Mouse (Mus musculus) heart, embryonic 15.5 days (tissue): ENCODE data around the gene Ypel5. TPM values are rescaled to one million over a fixed set of nuclear protein-coding genes. Genes with fewer than 3 reads are reported as not detected.

ENCODE experiments used
- ATAC-seq: fragments of 200-750 bp; cut with Nextera tagmentation; replicated peaks from 2 replicates; pipeline ENCODE4 v1.8.0; 2017; ENCODE audit warnings: low read depth, moderate TSS enrichment; ENCODE audit not compliant: insufficient number of reproducible peaks, insufficient read depth, low FRiP score
- H3K27ac ChIP-seq: fragments of 300-500 bp; sonication (generic); 2 replicates; pipeline ENCODE4 v1.5.1; 2015; ENCODE audit warnings: mild to moderate bottlenecking, inconsistent platforms
- H3K27me3 ChIP-seq: fragments of 300-500 bp; sonication (generic); 2 replicates; pipeline ENCODE4 v1.6.1; 2015; ENCODE audit warnings: inconsistent platforms
- H3K36me3 ChIP-seq: fragments of 300-500 bp; sonication (generic); 2 replicates; pipeline ENCODE4 v1.6.1; 2015; ENCODE audit warnings: mild to moderate bottlenecking, inconsistent platforms
- H3K4me1 ChIP-seq: fragments of 300-500 bp; sonication (generic); replicated peaks from 2 replicates; pipeline ENCODE4 v1.6.1; 2015; ENCODE audit warnings: inconsistent platforms
- H3K4me2 ChIP-seq: fragments of 300-500 bp; sonication (generic); 2 replicates; pipeline ENCODE4 v1.6.1; 2015; ENCODE audit warnings: inconsistent platforms, mild to moderate bottlenecking, moderate library complexity
- H3K4me3 ChIP-seq: fragments of 300-500 bp; sonication (generic); 2 replicates; pipeline ENCODE4 v1.5.1; 2015; ENCODE audit warnings: mild to moderate bottlenecking, inconsistent platforms
- H3K9ac ChIP-seq: fragments of 300-500 bp; sonication (generic); 2 replicates; pipeline ENCODE4 v1.6.1; 2015; ENCODE audit warnings: mild to moderate bottlenecking, inconsistent platforms
- H3K9me3 ChIP-seq: fragments of 300-500 bp; sonication (generic); replicated peaks from 2 replicates; pipeline ENCODE4 v1.6.1; 2016; ENCODE audit warnings: inconsistent platforms
- WGBS: fragments of 180-500 bp; shearing (Covaris S2); methylation state at CpG from one replicate; pipeline ENCODE4 v1.1.7; 2015; ENCODE audit warnings: mixed read lengths; 5-methylcytosine and 5-hydroxymethylcytosine counted together
- polyA plus RNA-seq: library from polyadenylated mRNA; unstranded; fragments of >200 nt; fragmentation: Nextera tagmentation; extraction: Ambion mirVana; gene quantifications from 2 replicates; pipeline ENCODE4 v1.2.1, GENCODE M21; 2015

Gene Ypel5
- 64.3 and 67.7 TPM in 2 replicates for polyA plus RNA-seq

- ATAC-seq: peak; percentile 97
- H3K4me1 ChIP-seq: peaks cover 22% of the 10 kb centered on the region
- H3K4me2 ChIP-seq: peak within 1 kb of the TSS; percentile 63
- peak within 1 kb of the TSS; percentile 99 for H3K27ac ChIP-seq
- WGBS: under 1% methylated on average over 79 of the region's 93 CpGs
- H3K27me3 ChIP-seq: no peaks in the 10 kb centered on the region
- H3K4me3 ChIP-seq: peak within 1 kb of the TSS; percentile 85
- peaks cover 5% of the 10 kb centered on the region; the same call in 1 of the 2 replicates for H3K36me3 ChIP-seq
- H3K9ac ChIP-seq: peak within 1 kb of the TSS; percentile 99
- H3K9me3 ChIP-seq: no peaks in the 10 kb centered on the region
Observed at GRCm38 (mm10) chr17:72836158-72837115, at the start of gene Ypel5. Gene Ypel5 (plus strand): TSS chr17:72836453.

- H3K9ac ChIP-seq: no peak overlapping the region
- H3K4me3 ChIP-seq: no peak overlapping the region
- no peaks in the 10 kb centered on the region for H3K36me3 ChIP-seq
- ATAC-seq: no peak; the same call in 1 of the 2 replicates
- H3K9me3 ChIP-seq: no peaks in the 10 kb centered on the region
- H3K27me3 ChIP-seq: peaks cover 5% of the 10 kb centered on the region; the same call in 1 of the 2 replicates
- H3K27ac ChIP-seq: peak overlapping the region; percentile 37
- peaks cover 12% of the 10 kb centered on the region for H3K4me1 ChIP-seq
- 38% methylated on average over 6 of the region's 6 CpGs for WGBS
- peak overlapping the region; percentile 9 for H3K4me2 ChIP-seq
Observed at GRCm38 (mm10) chr17:72787886-72788436, 48.3 kb upstream of the Ypel5 start.

- no peak overlapping the region for H3K27ac ChIP-seq
- WGBS: 85% methylated on average over 4 of the region's 4 CpGs
- ATAC-seq: no peak
Observed at GRCm38 (mm10) chr17:72793278-72793677, 43.0 kb upstream of the Ypel5 start.

GRCm38 (mm10) chr17:72794660-72795059 lies 41.6 kb upstream of the Ypel5 start:
- Histone ChIP-seq H3K27me3 (no peaks in the 10 kb centered on the region), H3K9me3 (no peaks in the 10 kb centered on the region), H3K4me2 (no peak overlapping the region), H3K27ac (no peak overlapping the region), H3K36me3 (no peaks in the 10 kb centered on the region), H3K9ac (no peak overlapping the region), H3K4me3 (no peak overlapping the region), H3K4me1 (peaks cover 4% of the 10 kb centered on the region)
- no peak for ATAC-seq
- 41% methylated on average over 6 of the region's 6 CpGs for WGBS

More at GRCm38 (mm10) chr17:72793278-72793677, 43.0 kb upstream of the Ypel5 start:
- Histone ChIP-seq H3K36me3 (no peaks in the 10 kb centered on the region), H3K4me1 (peaks cover 7% of the 10 kb centered on the region), H3K9ac (no peak overlapping the region), H3K4me2 (no peak overlapping the region), H3K27me3 (no peaks in the 10 kb centered on the region), H3K4me3 (no peak overlapping the region), H3K9me3 (no peaks in the 10 kb centered on the region)

GRCm38 (mm10) chr17:72795392-72796047 lies 40.7 kb upstream of the Ypel5 start:
- Histone ChIP-seq H3K36me3 (no peaks in the 10 kb centered on the region), H3K4me1 (peaks cover 4% of the 10 kb centered on the region), H3K4me2 (no peak overlapping the region), H3K27me3 (no peaks in the 10 kb centered on the region), H3K9ac (no peak overlapping the region), H3K27ac (no peak overlapping the region), H3K4me3 (no peak overlapping the region), H3K9me3 (no peaks in the 10 kb centered on the region)
- ATAC-seq: no peak
- WGBS: 40% methylated on average over 9 of the region's 9 CpGs

- peaks cover 4% of the 10 kb centered on the region for H3K4me1 ChIP-seq
- H3K4me2 ChIP-seq: no peak overlapping the region
- H3K4me3 ChIP-seq: no peak overlapping the region
- H3K9ac ChIP-seq: no peak overlapping the region
- WGBS: 84% methylated on average over 3 of the region's 3 CpGs
- no peaks in the 10 kb centered on the region for H3K36me3 ChIP-seq
- no peaks in the 10 kb centered on the region for H3K9me3 ChIP-seq
- no peak overlapping the region for H3K27ac ChIP-seq
- ATAC-seq: no peak
- no peaks in the 10 kb centered on the region for H3K27me3 ChIP-seq
Observed at GRCm38 (mm10) chr17:72796506-72796905, 39.7 kb upstream of the Ypel5 start.

GRCm38 (mm10) chr17:72797867-72798266 lies 38.4 kb upstream of the Ypel5 start:
- ATAC-seq: no peak
- WGBS: 24% methylated on average over 2 of the region's 2 CpGs
- Histone ChIP-seq H3K4me3 (no peak overlapping the region), H3K27me3 (no peaks in the 10 kb centered on the region), H3K9ac (no peak overlapping the region), H3K4me2 (no peak overlapping the region), H3K36me3 (no peaks in the 10 kb centered on the region), H3K9me3 (no peaks in the 10 kb centered on the region), H3K27ac (no peak overlapping the region), H3K4me1 (peaks cover 4% of the 10 kb centered on the region)

- no peak overlapping the region for H3K9ac ChIP-seq
- 57% methylated on average over 7 of the region's 7 CpGs for WGBS
- H3K4me1 ChIP-seq: no peaks in the 10 kb centered on the region
- no peak overlapping the region for H3K4me3 ChIP-seq
- no peak overlapping the region for H3K4me2 ChIP-seq
- H3K27ac ChIP-seq: no peak overlapping the region
- ATAC-seq: no peak
- 0 out of 2 replicates have a peak, but pooled peaks cover 3% of the 10 kb centered on the region for H3K27me3 ChIP-seq
- no peaks in the 10 kb centered on the region for H3K36me3 ChIP-seq
- no peaks in the 10 kb centered on the region for H3K9me3 ChIP-seq
Observed at GRCm38 (mm10) chr17:72809942-72810654, 26.2 kb upstream of the Ypel5 start.

GRCm38 (mm10) chr17:72813419-72814315 lies 22.6 kb upstream of the Ypel5 start:
- H3K36me3 ChIP-seq: no peaks in the 10 kb centered on the region
- H3K27ac ChIP-seq: no peak overlapping the region
- WGBS: 15% methylated on average over 12 of the region's 12 CpGs
- 0 out of 2 replicates have a peak, but pooled peaks cover 3% of the 10 kb centered on the region for H3K27me3 ChIP-seq
- no peak for ATAC-seq
- H3K9me3 ChIP-seq: no peaks in the 10 kb centered on the region
- no peak overlapping the region for H3K9ac ChIP-seq
- no peak overlapping the region for H3K4me3 ChIP-seq
- H3K4me2 ChIP-seq: no peak overlapping the region
- H3K4me1 ChIP-seq: no peaks in the 10 kb centered on the region

GRCm38 (mm10) chr17:72817574-72817973 lies 18.7 kb upstream of the Ypel5 start:
- Histone ChIP-seq H3K9me3 (no peaks in the 10 kb centered on the region), H3K4me1 (peaks cover 9% of the 10 kb centered on the region), H3K4me2 (no peak overlapping the region), H3K36me3 (no peaks in the 10 kb centered on the region), H3K9ac (no peak overlapping the region), H3K27ac (no peak overlapping the region), H3K4me3 (no peak overlapping the region), H3K27me3 (no peaks in the 10 kb centered on the region)
- ATAC-seq: no peak
- WGBS: 78% methylated on average over 5 of the region's 5 CpGs
